Comparison of ENCODE assay signal across 12 mouse cellular contexts in genomic region chr2:26535517-26536045, GRCm38 (mm10). TPM values are rescaled to one million over a fixed set of nuclear protein-coding genes. Genes with fewer than 3 reads are reported as not detected.
A peak's percentile ranks its signal among the peaks of the same experiment; 100 is the strongest.
DNase-seq lines count a peak whose midpoint lies in the region; ATAC-seq lines count a peak whose summit lies in the region.
"Had no signal": no experiment of that assay in that cellular context is flagged by ENCODE, and none has a peak within 500 bp of the region (broad histone marks: within the 10 kb centered on the region; RNA-seq: fewer than 3 reads in every experiment).

No protein-coding gene starts in this region.

- no peak for ATAC-seq in heart, embryonic 12.5 days (ENCODE audit: insufficient number of reproducible peaks, low FRiP score)
- peak; percentile 67 for ATAC-seq in forebrain, embryonic 14.5 days
- no peak for ATAC-seq in liver, embryonic 11.5 days (replicated peaks; ENCODE audit: low FRiP score)
- ATAC-seq: CD4-positive, CD25-positive, alpha-beta regulatory T cell, adult 4 months had no signal

- no peaks in the 10 kb centered on the region for H3K36me3 ChIP-seq in heart, embryonic 12.5 days
- H3K36me3 ChIP-seq in forebrain, embryonic 14.5 days (ENCODE audit: control insufficient read depth, insufficient read depth, low read length) = no peaks in the 10 kb centered on the region
- H3K36me3 ChIP-seq in limb, embryonic 10.5 days = no peaks in the 10 kb centered on the region
- no peaks in the 10 kb centered on the region for H3K36me3 ChIP-seq in liver, embryonic 11.5 days (ENCODE audit: control insufficient read depth, insufficient read depth, low read length)
- H3K36me3 ChIP-seq: embryonic facial prominence, embryonic 13.5 days had no signal

- H3K4me2 ChIP-seq in heart, embryonic 12.5 days = no peak overlapping the region
- no peak overlapping the region for H3K4me2 ChIP-seq in forebrain, embryonic 14.5 days (ENCODE audit: low read length)
- H3K4me2 ChIP-seq in liver, embryonic 11.5 days = no peak overlapping the region
- H3K4me2 ChIP-seq: embryonic facial prominence, embryonic 13.5 days had no signal

- no peak overlapping the region for H3K9ac ChIP-seq in heart, embryonic 12.5 days
- no peak overlapping the region for H3K9ac ChIP-seq in forebrain, embryonic 14.5 days (ENCODE audit: low read length)
- H3K9ac ChIP-seq in liver, embryonic 11.5 days (ENCODE audit: low read depth, low read length) = no peak overlapping the region
- H3K9ac ChIP-seq: embryonic facial prominence, embryonic 13.5 days had no signal

- H3K4me1 ChIP-seq in heart, embryonic 12.5 days (replicated peaks) = peaks cover 12% of the 10 kb centered on the region
- peaks cover 21% of the 10 kb centered on the region for H3K4me1 ChIP-seq in forebrain, embryonic 14.5 days (ENCODE audit: control insufficient read depth, insufficient read depth, low read length)
- H3K4me1 ChIP-seq in limb, embryonic 10.5 days = peaks cover 31% of the 10 kb centered on the region
- no peaks in the 10 kb centered on the region for H3K4me1 ChIP-seq in liver, embryonic 11.5 days (replicated peaks; ENCODE audit: control insufficient read depth, insufficient read depth, low read length)

- no peaks in the 10 kb centered on the region; the same call in 1 of the 2 replicates for H3K9me3 ChIP-seq in heart, embryonic 12.5 days (replicated peaks)
- H3K9me3 ChIP-seq in forebrain, embryonic 14.5 days (replicated peaks; ENCODE audit: control insufficient read depth, low read length) = no peaks in the 10 kb centered on the region
- no peaks in the 10 kb centered on the region for H3K9me3 ChIP-seq in limb, embryonic 10.5 days (replicated peaks)
- no peaks in the 10 kb centered on the region for H3K9me3 ChIP-seq in liver, embryonic 11.5 days (ENCODE audit: control insufficient read depth, low read length)
- H3K9me3 ChIP-seq: embryonic facial prominence, embryonic 13.5 days had no signal

- 62% methylated on average over 4 of the region's 4 CpGs for WGBS in heart, embryonic 12.5 days
- 4% methylated on average over 4 of the region's 4 CpGs for WGBS in forebrain, embryonic 14.5 days
- whole genome bisulfite sequencing in limb, embryonic 10.5 days = 74% methylated on average over 4 of the region's 4 CpGs
- WGBS in liver, embryonic 11.5 days = 87% methylated on average over 4 of the region's 4 CpGs

- no peak overlapping the region for H3K27ac ChIP-seq in heart, embryonic 12.5 days (ENCODE audit: poor library complexity, severe bottlenecking)
- H3K27ac ChIP-seq in forebrain, embryonic 14.5 days (ENCODE audit: low read depth, low read length) = peak overlapping the region; percentile 61
- H3K27ac ChIP-seq in limb, embryonic 10.5 days = peak overlapping the region; percentile 51
- no peak overlapping the region for H3K27ac ChIP-seq in liver, embryonic 11.5 days (ENCODE audit: low read depth, low read length)
- H3K27ac ChIP-seq: embryonic facial prominence, embryonic 13.5 days had no signal

- DNase-seq in heart, adult 11 months = peak; percentile 92
- peak; percentile 77 for DNase-seq in forebrain, embryonic 14.5 days (ENCODE audit: low spot score)
- no peak for DNase-seq in limb, embryonic 10.5 days (ENCODE audit: low spot score)
- peak; percentile 85 for DNase-seq in retina, postnatal 1 day
- no peak for DNase-seq in ovary, adult 18-20 months (ENCODE audit: low spot score)
- DNase-seq in urinary bladder, adult 2 months (ENCODE audit: low spot score) = no peak
- no peak for DNase-seq in liver, embryonic 11.5 days (ENCODE audit: low spot score)
- DNase-seq: lung, postnatal 10 days had no signal

- H3K4me3 ChIP-seq in heart, embryonic 12.5 days = no peak overlapping the region
- H3K4me3 ChIP-seq in forebrain, embryonic 14.5 days (ENCODE audit: low read depth, low read length) = no peak overlapping the region
- no peak overlapping the region for H3K4me3 ChIP-seq in limb, embryonic 10.5 days
- H3K4me3 ChIP-seq in liver, embryonic 11.5 days (ENCODE audit: low read depth, low read length) = no peak overlapping the region
- H3K4me3 ChIP-seq: embryonic facial prominence, embryonic 13.5 days had no signal

- H3K27me3 ChIP-seq in heart, embryonic 12.5 days (replicated peaks) = no peaks in the 10 kb centered on the region
- H3K27me3 ChIP-seq in forebrain, embryonic 14.5 days (replicated peaks; ENCODE audit: control insufficient read depth, insufficient read depth, low read length) = no peaks in the 10 kb centered on the region
- peaks cover 5% of the 10 kb centered on the region; the same call in 1 of the 2 replicates for H3K27me3 ChIP-seq in limb, embryonic 10.5 days (ENCODE audit: low read depth, poor library complexity, severe bottlenecking)
- no peaks in the 10 kb centered on the region for H3K27me3 ChIP-seq in liver, embryonic 11.5 days (replicated peaks; ENCODE audit: control insufficient read depth, insufficient read depth, low read length)
- H3K27me3 ChIP-seq: embryonic facial prominence, embryonic 13.5 days had no signal

RNA-seq across cellular contexts. Expression of gene Notch1, which starts 19.1 kb away (rescaled TPM):
- polyA plus RNA-seq in heart, embryonic 12.5 days (2016; fragmentation: Nextera tagmentation; extraction: Ambion mirVana) = 20.4 TPM in 2 replicates
- 30.3 and 32.3 TPM in 2 replicates for polyA plus RNA-seq in forebrain, embryonic 14.5 days (2014; fragmentation: Nextera tagmentation; extraction: Ambion mirVana)
- polyA plus RNA-seq in limb, embryonic 10.5 days (2016; fragmentation: Nextera tagmentation; extraction: Ambion mirVana) = 8.5 and 11.8 TPM in 2 replicates
- 21.4 and 33.4 TPM in 2 replicates for polyA plus RNA-seq in urinary bladder, adult 2 months (2012; rRNA removed)
- 7.1 and 10.5 TPM in 2 replicates for polyA plus RNA-seq in liver, embryonic 11.5 days (2014; fragmentation: Nextera tagmentation; extraction: Ambion mirVana)

RNA-seq across cellular contexts. Expression of gene Egfl7, which starts 44.2 kb away (rescaled TPM):
- polyA plus RNA-seq in heart, embryonic 12.5 days (2016; fragmentation: Nextera tagmentation; extraction: Ambion mirVana) = 139 and 146 TPM in 2 replicates
- 52.5 and 52.8 TPM in 2 replicates for polyA plus RNA-seq in forebrain, embryonic 14.5 days (2014; fragmentation: Nextera tagmentation; extraction: Ambion mirVana)
- polyA plus RNA-seq in limb, embryonic 10.5 days (2016; fragmentation: Nextera tagmentation; extraction: Ambion mirVana) = 96.5 and 97.2 TPM in 2 replicates
- polyA plus RNA-seq in urinary bladder, adult 2 months (2012; rRNA removed) = 155 and 208 TPM in 2 replicates
- polyA plus RNA-seq in liver, embryonic 11.5 days (2014; fragmentation: Nextera tagmentation; extraction: Ambion mirVana) = 161 and 181 TPM in 2 replicates
- polyA plus RNA-seq: CD4-positive, CD25-positive, alpha-beta regulatory T cell, adult 4 months had no signal

RNA-seq across cellular contexts. Expression of gene Gm20532, which starts 50.9 kb away (rescaled TPM):
- polyA plus RNA-seq in heart, embryonic 12.5 days (2016; fragmentation: Nextera tagmentation; extraction: Ambion mirVana) = 0.28 TPM in 1 of 2 replicates, not detected in the other
- not detected in 2 replicates for polyA plus RNA-seq in forebrain, embryonic 14.5 days (2014; fragmentation: Nextera tagmentation; extraction: Ambion mirVana)
- polyA plus RNA-seq in limb, embryonic 10.5 days (2016; fragmentation: Nextera tagmentation; extraction: Ambion mirVana) = not detected in 2 replicates
- polyA plus RNA-seq in urinary bladder, adult 2 months (2012; rRNA removed) = not detected in 2 replicates
- polyA plus RNA-seq in liver, embryonic 11.5 days (2014; fragmentation: Nextera tagmentation; extraction: Ambion mirVana) = not detected in 2 replicates
- polyA plus RNA-seq: CD4-positive, CD25-positive, alpha-beta regulatory T cell, adult 4 months; embryonic facial prominence, embryonic 13.5 days; heart, embryonic 16.5 days had no signal

Comparison
In these comparisons a context has a peak if more than half of its experiments do, and no peak if none do; other contexts are left out.
1. DNase-seq: peak in heart, adult 11 months (single experiment), forebrain, embryonic 14.5 days (single experiment) and retina, postnatal 1 day (single experiment); none in limb, embryonic 10.5 days (single experiment), ovary, adult 18-20 months (single experiment), urinary bladder, adult 2 months (single experiment) and liver, embryonic 11.5 days (single experiment).
2. H3K27ac ChIP-seq: peak in forebrain, embryonic 14.5 days (single experiment) and limb, embryonic 10.5 days (single experiment); none in heart, embryonic 12.5 days (single experiment) and liver, embryonic 11.5 days (single experiment).